Mouse (Mus musculus) C2C12 (cell line): Measurements from ENCODE around the gene Scamp5. TPM values are rescaled to one million over a fixed set of nuclear protein-coding genes. Genes with fewer than 3 reads are reported as not detected.
A peak's percentile ranks its signal among the peaks of the same experiment; 100 is the strongest.

Experiments
- H3K27me3 ChIP-seq: one replicate; pipeline ENCODE4 v1.6.1; 2011; ENCODE audit not compliant: control insufficient read depth, insufficient read depth, insufficient read length
- H3K36me3 ChIP-seq: one replicate; pipeline ENCODE4 v1.6.1; 2011; ENCODE audit not compliant: control insufficient read depth, insufficient read depth
- H3K4me3 ChIP-seq: one replicate; pipeline ENCODE4 v1.5.1; 2011; ENCODE audit warnings: mild to moderate bottlenecking, control low read depth; ENCODE audit not compliant: poor library complexity, insufficient read depth, severe bottlenecking
- H3K79me2 ChIP-seq: one replicate; pipeline ENCODE4 v1.6.1; 2011; ENCODE audit not compliant: control insufficient read depth, insufficient read depth
- H3K79me3 ChIP-seq: one replicate; pipeline ENCODE4 v1.6.1; 2011; ENCODE audit warnings: low read depth, control low read depth
- H3ac ChIP-seq: one replicate; pipeline ENCODE3; 2011; ENCODE audit warnings: low read depth; ENCODE audit not compliant: control insufficient read depth, insufficient read length
- CEBPB ChIP-seq: IDR thresholded peaks from one replicate; pipeline ENCODE4 v1.6.1; 2011; ENCODE audit warnings: low read depth, mild to moderate bottlenecking, control low read depth, moderate library complexity
- CTCF ChIP-seq: IDR thresholded peaks from one replicate; pipeline ENCODE4 v1.5.1; 2011; ENCODE audit not compliant: control insufficient read depth, insufficient read depth, insufficient read length
- FOSL1 ChIP-seq: IDR thresholded peaks from one replicate; pipeline ENCODE4 v1.8.0; 2011; ENCODE audit warnings: mild to moderate bottlenecking, low read length; ENCODE audit not compliant: poor library complexity, insufficient read depth, severe bottlenecking
- MAX ChIP-seq: IDR thresholded peaks from one replicate; pipeline ENCODE4 v1.6.1; 2011; ENCODE audit warnings: mild to moderate bottlenecking, control low read depth
- MYOD1 ChIP-seq: IDR thresholded peaks from one replicate; pipeline ENCODE4 v1.6.1; 2011; ENCODE audit warnings: low read depth; ENCODE audit not compliant: control insufficient read depth, insufficient read length
- MYOG ChIP-seq: IDR thresholded peaks from one replicate; pipeline ENCODE4 v1.6.1; 2011; ENCODE audit not compliant: control insufficient read depth, insufficient read length; ENCODE audit errors: extremely low read depth
- USF1 ChIP-seq: IDR thresholded peaks from one replicate; pipeline ENCODE4 v1.6.1; 2011; ENCODE audit warnings: low read depth, mild to moderate bottlenecking, control low read depth, moderate library complexity
- polyA plus RNA-seq: library from polyadenylated mRNA; unstranded; fragments of >200 nt; fragmentation: generic; extraction: Trizol; gene quantifications from one replicate; pipeline ENCODE4 v1.2.1, GENCODE M21; 2012; ENCODE audit warnings: missing spikeins

The Scamp5 gene
- polyA plus RNA-seq, 1 experiment: 15.2 TPM

- H3ac ChIP-seq: no peak overlapping the region
- H3K79me3 ChIP-seq: no peaks in the 10 kb centered on the region
- H3K4me3 ChIP-seq: no peak overlapping the region
- no peaks in the 10 kb centered on the region for H3K79me2 ChIP-seq
- no peaks in the 10 kb centered on the region for H3K27me3 ChIP-seq
- no peak for TF ChIP-seq MAX
- TF ChIP-seq CTCF: no peak
- TF ChIP-seq FOSL1: no peak
- TF ChIP-seq USF1: no peak
- no peak for TF ChIP-seq MYOG
- no peak for TF ChIP-seq CEBPB
- TF ChIP-seq MYOD1: no peak
- peaks cover 5% of the 10 kb centered on the region for H3K36me3 ChIP-seq
These were observed 18.1 kb downstream of the Scamp5 start for GRCm38 (mm10) chr9:57449715-57450114.

- peaks cover 7% of the 10 kb centered on the region for H3K36me3 ChIP-seq
- H3K79me2 ChIP-seq: no peaks in the 10 kb centered on the region
- no peaks in the 10 kb centered on the region for H3K27me3 ChIP-seq
- TF ChIP-seq MYOG: no peak
- TF ChIP-seq USF1: no peak
- H3K4me3 ChIP-seq: no peak overlapping the region
- H3K79me3 ChIP-seq: no peaks in the 10 kb centered on the region
- no peak overlapping the region for H3ac ChIP-seq
These were observed 27.2 kb downstream of the Scamp5 start for GRCm38 (mm10) chr9:57440620-57441019.

DNA sequence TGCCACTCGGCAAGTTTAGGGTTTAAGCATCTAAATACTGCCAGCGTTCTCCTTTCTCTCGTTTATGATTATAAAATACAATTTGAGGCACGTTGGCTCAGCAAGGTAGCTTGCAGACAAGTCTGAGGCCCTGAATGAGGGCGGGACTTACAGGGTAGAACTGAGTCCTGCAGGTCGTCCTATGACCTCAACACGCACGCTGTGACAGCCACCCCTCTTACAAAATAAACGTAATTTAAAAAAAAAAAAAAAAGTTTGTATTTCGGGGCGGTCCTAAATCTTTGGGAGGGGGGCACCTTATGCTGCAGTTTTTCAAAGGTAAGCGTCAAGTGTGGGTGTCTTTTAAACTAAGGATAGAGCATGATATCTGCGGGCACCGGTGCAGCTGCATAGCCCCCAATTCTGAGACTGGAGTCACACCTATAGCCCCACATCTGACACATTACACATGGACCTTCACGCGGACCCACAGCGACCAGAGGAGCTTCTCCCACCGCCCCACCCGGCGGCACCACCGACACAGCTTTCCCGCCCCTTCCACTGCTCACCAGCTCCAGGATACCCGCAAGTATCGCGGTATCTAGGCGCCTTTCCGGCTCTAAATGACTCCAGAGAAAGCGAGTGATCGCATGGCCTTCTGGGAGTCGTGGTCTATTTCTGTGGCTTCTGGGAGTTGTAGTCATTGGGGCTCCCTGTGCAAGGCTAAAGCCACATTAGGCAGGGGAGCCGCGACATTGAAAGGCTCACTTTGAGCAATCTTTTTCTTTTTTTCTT lies 28.2 kb downstream of the Scamp5 start, which contains the start of gene Ppcdc:
Ppcdc (minus strand) TSS at position 603 of the 774 bp plus-strand sequence.
- Histone ChIP-seq H3ac (peak within 1 kb of the TSS; percentile 64), H3K36me3 (peaks cover 7% of the 10 kb centered on the region), H3K27me3 (no peaks in the 10 kb centered on the region), H3K79me2 (no peaks in the 10 kb centered on the region), H3K4me3 (peak within 1 kb of the TSS; percentile 42), H3K79me3 (no peaks in the 10 kb centered on the region)
- TF ChIP-seq MYOD1 (no peak), CEBPB (no peak), FOSL1 (no peak), MYOG (no peak), USF1 (no peak), MAX (no peak), CTCF (no peak)

DNA sequence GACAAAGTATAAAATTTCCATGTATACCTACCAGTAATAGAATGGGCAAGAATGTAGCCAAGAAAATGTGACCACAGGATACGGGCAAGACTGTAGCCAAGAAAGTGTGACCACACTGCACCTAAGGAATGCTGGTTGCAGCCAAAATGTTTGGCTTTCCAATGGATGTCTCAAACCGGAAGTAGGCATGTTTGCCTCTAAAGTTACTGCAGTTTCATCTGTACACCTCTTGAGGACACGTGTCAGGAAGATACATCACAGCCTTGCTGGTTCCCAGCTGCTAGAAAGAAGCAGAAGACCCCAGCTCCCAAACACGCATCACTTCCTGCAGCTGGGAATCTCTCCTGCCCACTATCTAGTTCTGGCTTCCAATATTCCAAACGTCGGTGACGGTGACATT lies 28.8 kb downstream of the Scamp5 start:
- Histone ChIP-seq H3K27me3 (no peaks in the 10 kb centered on the region), H3K36me3 (peaks cover 7% of the 10 kb centered on the region), H3ac (peak overlapping the region; percentile 27), H3K4me3 (no peak overlapping the region), H3K79me2 (no peaks in the 10 kb centered on the region), H3K79me3 (no peaks in the 10 kb centered on the region)
- TF ChIP-seq MAX: peak; percentile 57
- TF ChIP-seq USF1: peak; percentile 56
- no peak for TF ChIP-seq FOSL1
- no peak for TF ChIP-seq CTCF

DNA sequence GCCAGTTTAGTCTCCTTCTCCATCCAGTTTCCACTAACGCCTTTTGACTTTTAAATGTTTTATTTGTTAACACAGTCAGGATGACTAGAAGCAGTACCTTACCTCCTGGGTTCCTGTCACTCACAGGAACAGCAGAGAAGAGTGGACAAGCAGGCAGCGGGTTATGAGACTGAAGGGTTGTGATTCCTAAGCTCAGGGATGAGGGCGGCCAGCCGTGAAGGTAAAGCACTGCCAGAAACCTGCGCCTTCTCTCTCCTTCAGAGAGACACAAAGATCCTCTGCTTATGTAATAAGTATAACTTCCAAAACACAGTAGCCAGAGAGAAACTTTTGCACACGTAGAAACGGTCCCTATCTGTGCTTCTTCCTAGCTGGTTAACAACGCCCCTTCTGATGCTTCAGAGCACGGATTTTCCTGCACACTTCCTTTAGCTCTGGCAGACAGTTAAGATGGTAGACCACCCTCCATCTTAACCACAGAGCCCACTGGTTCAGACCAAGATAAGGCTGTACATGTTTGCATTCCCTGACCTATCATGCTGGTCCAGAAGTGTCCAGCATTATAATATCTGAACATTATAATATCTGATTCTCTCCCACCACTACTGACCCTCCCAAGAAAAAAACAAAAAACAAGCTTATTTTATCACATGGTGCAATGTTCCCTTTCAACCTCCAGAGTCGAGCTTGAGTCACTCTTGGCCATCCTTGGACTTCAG lies 29.8 kb downstream of the Scamp5 start:
- Histone ChIP-seq H3ac (no peak overlapping the region), H3K27me3 (no peaks in the 10 kb centered on the region), H3K79me3 (no peaks in the 10 kb centered on the region), H3K36me3 (peaks cover 7% of the 10 kb centered on the region), H3K79me2 (no peaks in the 10 kb centered on the region), H3K4me3 (no peak overlapping the region)
- no peak for TF ChIP-seq FOSL1
- no peak for TF ChIP-seq USF1
- no peak for TF ChIP-seq MYOG
- TF ChIP-seq CTCF: no peak
- TF ChIP-seq MYOD1: no peak
- no peak for TF ChIP-seq CEBPB
- no peak for TF ChIP-seq MAX

DNA sequence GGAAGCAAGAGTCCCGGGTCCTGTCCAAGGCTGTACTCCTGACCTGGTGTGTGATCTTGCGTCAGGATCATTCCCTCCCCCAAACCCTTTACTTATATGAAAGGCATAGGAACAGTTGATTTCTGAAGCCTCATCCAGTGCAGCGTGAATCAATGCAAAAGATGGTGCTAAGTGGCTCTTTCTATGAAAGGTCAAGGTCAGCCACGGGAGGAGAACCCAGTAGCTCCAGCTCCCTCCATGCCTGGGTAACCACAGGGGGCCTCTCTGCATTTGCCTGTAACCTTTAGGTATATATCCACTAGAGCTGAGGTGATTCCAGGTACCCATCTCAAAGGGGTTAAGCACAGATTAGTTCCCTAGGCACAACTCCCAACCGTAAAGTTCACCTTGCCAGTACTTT lies 31.7 kb downstream of the Scamp5 start:
- Histone ChIP-seq H3K4me3 (no peak overlapping the region), H3K79me2 (no peaks in the 10 kb centered on the region), H3K27me3 (no peaks in the 10 kb centered on the region), H3ac (no peak overlapping the region), H3K36me3 (peaks cover 10% of the 10 kb centered on the region), H3K79me3 (no peaks in the 10 kb centered on the region)
- TF ChIP-seq CTCF (no peak), MYOG (no peak), MAX (no peak), USF1 (no peak), MYOD1 (no peak), CEBPB (no peak), FOSL1 (no peak)
